Mouse (Mus musculus): ENCODE results near the gene Cct4.

DNA sequence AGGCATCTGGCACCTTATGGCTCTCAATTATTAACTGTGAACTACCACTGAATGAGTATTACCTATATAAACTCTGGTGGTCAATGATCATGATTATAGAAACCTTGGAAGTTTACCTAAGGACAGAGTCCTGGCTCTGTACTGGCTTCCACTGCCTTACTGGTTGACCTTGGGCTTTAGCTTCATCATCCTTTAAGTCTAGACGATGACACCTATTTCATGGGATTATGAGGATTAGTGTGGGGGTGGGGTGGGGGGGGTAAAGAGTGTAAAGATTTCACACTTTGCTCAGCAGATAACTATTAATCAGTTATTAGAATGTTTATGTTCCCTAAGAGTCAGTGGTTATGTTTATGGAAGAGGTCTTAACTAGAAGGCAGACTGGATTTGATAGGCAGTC is 533 bp upstream of the Cct4 start:
- TF ChIP-seq CTCF (IDR thresholded peaks at IDR 0.05; ENCODE audit: borderline replicate concordance, extremely low read depth, insufficient read depth, insufficient read length) (no peak), POLR2A (IDR thresholded peaks at IDR 0.05; ENCODE audit: borderline replicate concordance, extremely low read depth, insufficient read depth, insufficient read length, poor library complexity, severe bottlenecking) (no peak)

Data from brain, embryonic 14.5 days (tissue).